Mouse (Mus musculus): ENCODE results near the gene 4933428G20Rik.

Gene 4933428G20Rik

GRCm38 (mm10) chr11:97499865-97500719 is at the start of gene 4933428G20Rik:
TSS of gene 4933428G20Rik (minus strand) at chr11:97500340.
- ChIA-PET CTCF (interaction anchor here (0.7 to 4.5 kb wide), 12 partner anchors 8 to 124 kb away, joined by 3 to 30 read pairs (median 3); partner anchors contain the start of gene Srcin1 (in 1 of the 4)), POLR2A (interaction anchor here (1.0 to 4.5 kb wide), 16 partner anchors 8 to 129 kb away, joined by 3 to 29 read pairs (median 4); partner anchors contain the start of genes Arhgap23 (in 1 of the 4) and Epop (in 1 of the 4))

- ChIA-PET CTCF (interaction anchor here in 3 of 4 experiments (1.0 to 1.5 kb wide), 5 partner anchors 8 to 59 kb away, joined by 3 to 6 read pairs (median 3); no protein-coding TSS in a partner anchor), POLR2A (interaction anchor here in 3 of 4 experiments (0.5 to 1.2 kb wide), 5 partner anchors 11 to 58 kb away, joined by 3 read pairs; partner anchors contain the start of gene Srcin1 (in 1 of the 3))
These were observed 48.6 kb upstream of the 4933428G20Rik start for GRCm38 (mm10) chr11:97548757-97549156.

- ChIA-PET POLR2A (interaction anchor here in 1 of 4 experiments (1.0 to 1.2 kb wide), 2 partner anchors 16 to 47 kb away, joined by 3 read pairs; no protein-coding TSS in a partner anchor), CTCF (interaction anchor here in 3 of 4 experiments (1.0 to 1.5 kb wide), 5 partner anchors 9 to 59 kb away, joined by 3 to 6 read pairs (median 3); no protein-coding TSS in a partner anchor)
These were observed 48.0 kb upstream of the 4933428G20Rik start for GRCm38 (mm10) chr11:97547957-97548706.

GRCm38 (mm10) chr11:97546804-97547411 is 46.8 kb upstream of the 4933428G20Rik start:
- ChIA-PET POLR2A (interaction anchor here in 3 of 4 experiments (0.7 to 1.9 kb wide), 8 partner anchors 10 to 146 kb away, joined by 3 to 13 read pairs (median 5); no protein-coding TSS in a partner anchor), CTCF (interaction anchor here in 2 of 4 experiments (0.6 to 2.4 kb wide), 5 partner anchors 10 to 29 kb away, joined by 3 to 8 read pairs (median 7); no protein-coding TSS in a partner anchor)

- POLR2A ChIA-PET = interaction anchor here (0.5 to 1.9 kb wide), 31 partner anchors 9 to 1480 kb away, joined by 3 to 13 read pairs (median 4); no protein-coding TSS in a partner anchor
These were observed 45.8 kb upstream of the 4933428G20Rik start for GRCm38 (mm10) chr11:97545808-97546560.

GRCm38 (mm10) chr11:97543883-97544282 is 43.7 kb upstream of the 4933428G20Rik start:
- ChIA-PET CTCF (interaction anchor here (0.6 to 1.8 kb wide), 7 partner anchors 11 to 63 kb away, joined by 3 to 8 read pairs (median 5); no protein-coding TSS in a partner anchor), POLR2A (interaction anchor here in 2 of 4 experiments (0.6 to 1.9 kb wide), 8 partner anchors 9 to 82 kb away, joined by 3 to 10 read pairs (median 4); no protein-coding TSS in a partner anchor)

More at GRCm38 (mm10) chr11:97545808-97546560, 45.8 kb upstream of the 4933428G20Rik start:
- CTCF ChIA-PET = interaction anchor here (0.5 to 2.4 kb wide), 23 partner anchors 8 to 391 kb away, joined by 3 to 8 read pairs (median 4); no protein-coding TSS in a partner anchor

GRCm38 (mm10) chr11:97543181-97543733 is 43.1 kb upstream of the 4933428G20Rik start:
- ChIA-PET CTCF (interaction anchor here (0.6 to 1.8 kb wide), 8 partner anchors 12 to 829 kb away, joined by 3 to 9 read pairs (median 4); no protein-coding TSS in a partner anchor), POLR2A (interaction anchor here in 2 of 4 experiments (0.6 to 1.9 kb wide), 11 partner anchors 8 to 239 kb away, joined by 3 to 10 read pairs (median 3); no protein-coding TSS in a partner anchor)

- ChIA-PET POLR2A (interaction anchor here in 2 of 4 experiments (0.7 to 1.9 kb wide), 7 partner anchors 9 to 240 kb away, joined by 3 to 10 read pairs (median 3); no protein-coding TSS in a partner anchor), CTCF (interaction anchor here in 3 of 4 experiments (0.6 to 1.8 kb wide), 7 partner anchors 11 to 830 kb away, joined by 3 to 9 read pairs (median 6); no protein-coding TSS in a partner anchor)
These were observed 42.3 kb upstream of the 4933428G20Rik start for GRCm38 (mm10) chr11:97542171-97543150.

GRCm38 (mm10) chr11:97540604-97541003 is 40.5 kb upstream of the 4933428G20Rik start:
- CTCF ChIA-PET = interaction anchor here (0.5 to 2.5 kb wide), 8 partner anchors 9 to 518 kb away, joined by 3 to 8 read pairs (median 4); no protein-coding TSS in a partner anchor
- POLR2A ChIA-PET = interaction anchor here in 1 of 4 experiments (0.9 to 1.9 kb wide), 9 partner anchors 9 to 86 kb away, joined by 3 to 9 read pairs (median 4); no protein-coding TSS in a partner anchor

- POLR2A ChIA-PET = interaction anchor here in 1 of 4 experiments (0.9 to 1.9 kb wide), 9 partner anchors 8 to 87 kb away, joined by 3 to 9 read pairs (median 4); no protein-coding TSS in a partner anchor
These were observed 40.0 kb upstream of the 4933428G20Rik start for GRCm38 (mm10) chr11:97540136-97540535.

GRCm38 (mm10) chr11:97539622-97540021 is 39.5 kb upstream of the 4933428G20Rik start:
- POLR2A ChIA-PET = interaction anchor here in 2 of 4 experiments (1.2 to 1.7 kb wide), 2 partner anchors 10 to 31 kb away, joined by 3 to 5 read pairs; no protein-coding TSS in a partner anchor
- CTCF ChIA-PET = interaction anchor here in 1 of 4 experiments (0.6 to 2.5 kb wide), 3 partner anchors 8 to 44 kb away, joined by 3 to 6 read pairs (median 5); no protein-coding TSS in a partner anchor

More at GRCm38 (mm10) chr11:97540136-97540535, 40.0 kb upstream of the 4933428G20Rik start:
- CTCF ChIA-PET = interaction anchor here (0.5 to 2.5 kb wide), 7 partner anchors 8 to 518 kb away, joined by 3 to 8 read pairs (median 4); no protein-coding TSS in a partner anchor

GRCm38 (mm10) chr11:97537580-97538089 is 37.5 kb upstream of the 4933428G20Rik start:
- POLR2A ChIA-PET = interaction anchor here in 3 of 4 experiments (0.5 to 2.7 kb wide), 29 partner anchors 8 to 445 kb away, joined by 3 to 13 read pairs (median 4); no protein-coding TSS in a partner anchor
- CTCF ChIA-PET = interaction anchor here (0.6 to 2.6 kb wide), 17 partner anchors 8 to 1209 kb away, joined by 3 to 9 read pairs (median 5); partner anchors contain the start of gene Srcin1 (in 2 of the 4)

GRCm38 (mm10) chr11:97536835-97537579 is 36.9 kb upstream of the 4933428G20Rik start:
- POLR2A ChIA-PET = interaction anchor here (0.5 to 2.7 kb wide), 40 partner anchors 9 to 445 kb away, joined by 3 to 13 read pairs (median 4); no protein-coding TSS in a partner anchor
- CTCF ChIA-PET = interaction anchor here (0.6 to 2.6 kb wide), 30 partner anchors 9 to 1210 kb away, joined by 3 to 9 read pairs (median 4); partner anchors contain the start of gene Srcin1 (in 2 of the 4)
